Mouse (Mus musculus) C2C12 (cell line): Measurements from ENCODE around the gene A930002H24Rik.

Experiments
- CEBPB ChIP-seq: IDR thresholded peaks from one replicate; pipeline ENCODE4 v1.6.1; 2011; ENCODE audit warnings: low read depth, mild to moderate bottlenecking, control low read depth, moderate library complexity
- CTCF ChIP-seq: IDR thresholded peaks from one replicate; pipeline ENCODE4 v1.5.1; 2011; ENCODE audit not compliant: control insufficient read depth, insufficient read depth, insufficient read length
- FOSL1 ChIP-seq: IDR thresholded peaks from one replicate; pipeline ENCODE4 v1.8.0; 2011; ENCODE audit warnings: mild to moderate bottlenecking, low read length; ENCODE audit not compliant: poor library complexity, insufficient read depth, severe bottlenecking
- MAX ChIP-seq: IDR thresholded peaks from one replicate; pipeline ENCODE4 v1.6.1; 2011; ENCODE audit warnings: mild to moderate bottlenecking, control low read depth
- MYOD1 ChIP-seq: IDR thresholded peaks from one replicate; pipeline ENCODE4 v1.6.1; 2011; ENCODE audit warnings: low read depth; ENCODE audit not compliant: control insufficient read depth, insufficient read length
- MYOG ChIP-seq: IDR thresholded peaks from one replicate; pipeline ENCODE4 v1.6.1; 2011; ENCODE audit not compliant: control insufficient read depth, insufficient read length; ENCODE audit errors: extremely low read depth

- TF ChIP-seq CTCF = no peak
- no peak for TF ChIP-seq MAX
- TF ChIP-seq MYOD1 = no peak
- no peak for TF ChIP-seq CEBPB
- TF ChIP-seq FOSL1 = no peak
- TF ChIP-seq MYOG = no peak
Observed at GRCm38 (mm10) chr17:63857023-63857544, 6.5 kb downstream of the A930002H24Rik start.
